Comparison of ENCODE assay signal across 28 mouse cellular contexts in genomic region chr12:24547686-24548085, GRCm38 (mm10).
"Had no signal": no experiment of that assay in that cellular context is flagged by ENCODE, and none has a peak within 500 bp of the region (broad histone marks: within the 10 kb centered on the region; RNA-seq: fewer than 3 reads in every experiment).

No protein-coding gene starts in this region.

- H3K4me3 ChIP-seq: gastrocnemius, adult 2 months; heart, embryonic 13.5 days; heart, embryonic 15.5 days; hindbrain, embryonic 13.5 days; hindbrain, embryonic 15.5 days; kidney, embryonic 15.5 days; left cerebral cortex, adult 2 months; limb, embryonic 10.5 days; limb, embryonic 12.5 days; liver, embryonic 13.5 days had no signal

- H3K4me2 ChIP-seq: heart, embryonic 11.5 days; heart, embryonic 13.5 days; heart, embryonic 15.5 days; hindbrain, embryonic 13.5 days; hindbrain, embryonic 15.5 days; kidney, embryonic 15.5 days; limb, embryonic 12.5 days; liver, embryonic 11.5 days; liver, embryonic 13.5 days had no signal

- H3K27ac ChIP-seq: gastrocnemius, adult 2 months; heart, embryonic 13.5 days; heart, embryonic 15.5 days; hindbrain, embryonic 13.5 days; hindbrain, embryonic 15.5 days; hindbrain, postnatal 0 days; kidney, embryonic 15.5 days; kidney, postnatal 0 days; left cerebral cortex, adult 2 months; limb, embryonic 10.5 days; limb, embryonic 12.5 days; liver, embryonic 13.5 days had no signal

- ATAC-seq: hindbrain, postnatal 0 days; intestine, embryonic 16.5 days had no signal

- H3K9me3 ChIP-seq: heart, embryonic 13.5 days; heart, embryonic 15.5 days; hindbrain, embryonic 13.5 days; hindbrain, embryonic 15.5 days; kidney, embryonic 15.5 days; limb, embryonic 10.5 days; limb, embryonic 12.5 days; liver, embryonic 13.5 days had no signal

- H3K9ac ChIP-seq: heart, embryonic 13.5 days; heart, embryonic 15.5 days; hindbrain, embryonic 13.5 days; hindbrain, embryonic 15.5 days; kidney, embryonic 15.5 days; limb, embryonic 12.5 days; liver, embryonic 13.5 days had no signal

- H3K27me3 ChIP-seq: heart, embryonic 13.5 days; heart, embryonic 15.5 days; hindbrain, embryonic 13.5 days; hindbrain, embryonic 15.5 days; kidney, embryonic 15.5 days; limb, embryonic 12.5 days; liver, embryonic 13.5 days had no signal

- H3K4me1 ChIP-seq: hindbrain, embryonic 13.5 days; hindbrain, embryonic 15.5 days; kidney, embryonic 15.5 days; limb, embryonic 10.5 days; limb, embryonic 12.5 days; liver, embryonic 13.5 days had no signal

- DNase-seq: gastrocnemius, adult 2 months; gastrocnemius, postnatal 10 days; gastrocnemius, postnatal 25 days; heart, adult 18-20 months; heart, postnatal 14 days; heart, postnatal 36 days; kidney, adult 11 months; kidney, adult 2 months; kidney, adult 9 months; kidney, postnatal 14 days; kidney, postnatal 36 days; layer of hippocampus, adult 9-11 months; layer of hippocampus, postnatal 36 days; liver; liver, embryonic 13.5 days had no signal
